Mouse (Mus musculus) fat pad, adult 2 months (tissue): Measurements from ENCODE around the gene Olfr713.
A peak's percentile ranks its signal among the peaks of the same experiment; 100 is the strongest.

Source experiments
- DNase-seq: peaks from one replicate; pipeline ENCODE4 v3.0.0-alpha.2; 2011; ENCODE audit warnings: low read depth, low spot score; ENCODE audit errors: extremely low read depth

Gene Olfr713

DNA sequence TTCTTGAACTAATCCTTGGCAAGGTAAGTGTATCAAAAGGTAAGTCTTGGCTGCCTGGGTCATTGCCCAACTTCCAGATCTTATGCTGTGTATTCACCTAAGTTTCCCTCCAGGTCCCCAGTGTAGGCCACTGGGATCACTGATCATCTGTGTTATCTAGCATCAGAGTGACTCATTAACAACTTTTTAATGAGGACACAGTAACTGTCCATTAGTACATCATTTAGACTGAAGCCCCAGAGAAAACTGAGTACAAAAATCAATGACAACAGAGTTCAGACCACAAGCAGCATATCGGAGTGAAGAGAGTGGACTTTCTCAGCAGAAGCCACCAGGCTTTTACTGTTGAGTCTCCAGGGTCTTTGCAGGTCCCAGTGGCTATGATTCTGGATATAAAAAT is at the start of gene Olfr713:
Gene Olfr713 (plus strand): TSS at position 301 of the 400 bp plus-strand sequence.
- DNase-seq = peak; percentile 59

DNA sequence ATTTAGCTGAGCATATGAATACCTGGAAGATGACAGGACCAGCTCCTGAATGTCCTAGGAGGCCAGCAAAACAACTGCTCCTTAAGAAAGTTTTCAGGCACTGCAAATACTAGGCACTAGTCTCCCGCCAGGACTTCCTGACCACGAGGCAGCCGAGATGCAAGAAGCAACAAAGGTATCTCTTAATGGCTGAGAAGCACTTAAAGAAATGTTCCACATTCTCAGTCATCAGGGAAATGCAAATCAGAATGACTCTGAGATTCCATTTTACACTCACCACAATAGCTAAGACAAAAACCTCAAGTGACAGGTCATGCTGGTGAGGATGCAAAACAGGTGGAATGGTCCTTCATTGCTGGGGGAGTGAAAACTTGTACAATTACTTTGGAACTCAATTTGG is 45.7 kb upstream of the Olfr713 start:
- DNase-seq = no peak

- peak; percentile 7 for DNase-seq
These were observed 30.2 kb upstream of the Olfr713 start for GRCm38 (mm10) chr7:107000798-107001197.

GRCm38 (mm10) chr7:107004169-107004568 is 26.8 kb upstream of the Olfr713 start:
- DNase-seq = no peak

GRCm38 (mm10) chr7:107005972-107006371 is 25.0 kb upstream of the Olfr713 start, which contains the start of gene Olfr2:
Olfr2 (minus strand) TSS chr7:107006072.
- DNase-seq = no peak

DNA sequence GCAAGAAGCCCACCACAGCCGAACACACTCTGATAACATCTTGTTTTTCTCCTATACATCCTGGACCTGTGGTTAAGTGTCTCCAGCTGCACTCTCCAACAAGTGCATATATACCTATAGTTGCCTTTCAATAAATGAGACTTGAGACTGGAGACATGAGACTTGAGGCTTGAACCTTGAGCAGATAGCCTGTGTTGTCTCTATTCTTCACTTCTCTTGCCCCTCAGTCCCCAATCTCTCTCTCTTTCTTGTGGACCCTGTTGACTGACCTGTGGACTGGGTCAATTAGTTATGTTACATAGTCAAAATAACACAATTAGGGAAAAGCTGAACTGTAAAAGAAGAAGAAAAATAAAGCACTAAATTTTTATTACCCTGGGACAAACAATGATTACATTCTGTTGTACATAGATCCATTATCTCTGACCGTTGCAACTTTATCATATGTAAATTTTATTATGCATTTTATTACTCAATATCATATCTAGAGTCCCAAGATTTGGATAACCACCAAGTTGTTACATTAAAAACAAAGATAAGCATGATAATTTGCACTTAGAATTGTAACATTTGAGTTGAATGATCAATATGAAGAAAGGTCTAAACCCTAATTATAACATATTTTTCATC is 9.1 kb downstream of the Olfr713 start:
- no peak for DNase-seq

GRCm38 (mm10) chr7:107043136-107043535 is 12.2 kb downstream of the Olfr713 start:
- no peak for DNase-seq

DNA sequence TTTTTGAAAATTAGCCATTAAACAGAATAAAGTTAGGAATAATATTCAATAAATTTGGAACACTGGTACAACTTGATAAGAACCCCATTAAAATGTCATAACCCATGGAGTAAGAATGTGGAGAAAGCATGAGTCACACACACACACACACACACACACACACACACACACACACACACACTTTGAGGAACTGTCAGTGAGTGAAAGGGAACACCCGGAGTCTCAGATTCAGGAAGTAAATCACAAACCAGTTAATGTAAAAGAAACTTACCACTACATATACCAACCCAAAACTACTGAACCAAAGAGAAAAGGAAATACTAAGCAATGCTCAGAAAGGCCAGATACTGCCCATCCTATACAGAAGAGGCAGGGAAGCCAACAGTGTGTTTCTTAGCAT is 13.4 kb downstream of the Olfr713 start:
- no peak for DNase-seq

DNA sequence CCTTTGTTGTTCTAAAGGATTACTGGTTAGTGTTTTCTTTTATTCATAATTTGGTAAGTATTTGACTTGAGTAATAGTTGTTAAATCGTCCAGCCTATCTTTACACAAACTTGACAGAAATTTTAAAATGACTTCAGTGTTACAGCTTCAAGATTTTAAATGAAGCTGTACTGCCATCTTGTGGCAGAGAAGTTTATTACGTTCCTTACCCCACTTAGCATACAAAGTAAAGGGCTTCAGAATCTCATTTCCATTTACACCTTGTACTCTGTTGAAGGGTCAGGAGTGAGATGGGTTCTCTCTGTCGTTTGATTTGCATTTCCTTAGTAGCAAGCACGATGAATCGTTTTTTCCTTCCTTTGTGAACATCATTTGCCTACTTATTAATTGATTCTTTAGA is 14.9 kb downstream of the Olfr713 start:
- no peak for DNase-seq

DNA sequence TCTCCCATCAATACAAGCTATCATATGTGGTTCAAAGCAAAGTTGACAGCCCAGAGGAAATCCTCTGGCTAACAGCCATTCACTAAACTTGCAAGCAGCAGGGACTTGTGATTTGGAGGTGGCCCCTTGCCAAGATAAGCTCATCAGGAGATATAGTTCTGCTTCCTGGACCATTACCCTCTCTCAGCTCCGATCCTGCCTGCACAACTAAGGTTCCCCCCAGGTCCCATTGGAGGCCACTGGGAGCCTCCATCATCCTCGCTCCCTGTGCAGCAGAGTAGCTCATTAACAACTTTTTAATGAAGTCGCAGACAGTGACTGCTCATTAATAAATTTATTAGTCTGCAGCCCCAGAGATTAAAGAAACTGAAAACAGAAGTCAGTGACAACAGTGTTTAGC is 16.6 kb downstream of the Olfr713 start:
- DNase-seq = no peak

DNA sequence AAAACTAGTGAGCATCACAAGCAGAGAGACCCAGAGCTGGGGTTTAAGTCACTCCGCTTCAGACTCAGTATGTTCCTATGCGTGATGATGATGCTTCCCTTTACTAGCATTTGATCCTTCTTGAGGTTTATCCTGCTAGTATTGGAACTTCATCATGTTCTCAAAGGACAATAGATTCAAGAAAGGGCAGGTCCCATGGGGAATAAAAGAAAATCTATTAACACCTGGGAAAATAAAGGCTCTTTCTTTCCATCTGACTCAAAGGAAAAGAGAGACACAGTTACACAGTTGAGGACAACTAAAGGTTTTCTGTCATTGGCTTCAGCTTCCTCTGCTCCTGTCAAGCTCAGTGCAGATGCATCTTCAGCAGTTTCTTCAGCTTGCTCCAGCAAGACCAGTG is 39.7 kb downstream of the Olfr713 start, which contains the start of gene Olfr714:
Gene Olfr714 (plus strand): TSS at position 301 of the 400 bp plus-strand sequence.
- DNase-seq = no peak
